Mouse (Mus musculus): ENCODE results near the gene Gm20388. TPM values are rescaled to one million over a fixed set of nuclear protein-coding genes. Genes with fewer than 3 reads are reported as not detected.
A peak's percentile ranks its signal among the peaks of the same experiment; 100 is the strongest.

Gene Gm20388
- polyA plus RNA-seq, 1 experiment = 18.7 TPM

GRCm38 (mm10) chr8:123499556-123499955 is 3588.9 kb downstream of the Gm20388 start:
- no peak for TF ChIP-seq CTCF (IDR thresholded peaks at IDR 0.05; ENCODE audit: borderline replicate concordance, insufficient read depth, low read depth, low read length)
- no peak for TF ChIP-seq POLR2A (IDR thresholded peaks at IDR 0.05; ENCODE audit: borderline replicate concordance, insufficient read depth, low read length)
- Histone ChIP-seq H3K4me1 (ENCODE audit: control insufficient read depth, insufficient read depth, low read length) (peaks cover 15% of the 10 kb centered on the region), H3K4me3 (replicated peaks; ENCODE audit: insufficient read depth, low read depth, low read length) (no peak overlapping the region), H3K27me3 (ENCODE audit: control insufficient read depth, insufficient read depth, low read length) (no peaks in the 10 kb centered on the region), H3K27ac (ENCODE audit: insufficient read depth, low read length) (no peak overlapping the region)
- 21% methylated on average over 11 of the region's 11 CpGs for WGBS
- DNase-seq = peak in 1 of 2 experiments; percentile 42

- H3K27me3 ChIP-seq (ENCODE audit: control insufficient read depth, insufficient read depth, low read length) = no peaks in the 10 kb centered on the region
- TF ChIP-seq CTCF (IDR thresholded peaks at IDR 0.05; ENCODE audit: borderline replicate concordance, insufficient read depth, low read depth, low read length) = no peak
- no peak for TF ChIP-seq POLR2A (IDR thresholded peaks at IDR 0.05; ENCODE audit: borderline replicate concordance, insufficient read depth, low read length)
Observed at GRCm38 (mm10) chr8:123502192-123502591, 3591.6 kb downstream of the Gm20388 start.

DNA sequence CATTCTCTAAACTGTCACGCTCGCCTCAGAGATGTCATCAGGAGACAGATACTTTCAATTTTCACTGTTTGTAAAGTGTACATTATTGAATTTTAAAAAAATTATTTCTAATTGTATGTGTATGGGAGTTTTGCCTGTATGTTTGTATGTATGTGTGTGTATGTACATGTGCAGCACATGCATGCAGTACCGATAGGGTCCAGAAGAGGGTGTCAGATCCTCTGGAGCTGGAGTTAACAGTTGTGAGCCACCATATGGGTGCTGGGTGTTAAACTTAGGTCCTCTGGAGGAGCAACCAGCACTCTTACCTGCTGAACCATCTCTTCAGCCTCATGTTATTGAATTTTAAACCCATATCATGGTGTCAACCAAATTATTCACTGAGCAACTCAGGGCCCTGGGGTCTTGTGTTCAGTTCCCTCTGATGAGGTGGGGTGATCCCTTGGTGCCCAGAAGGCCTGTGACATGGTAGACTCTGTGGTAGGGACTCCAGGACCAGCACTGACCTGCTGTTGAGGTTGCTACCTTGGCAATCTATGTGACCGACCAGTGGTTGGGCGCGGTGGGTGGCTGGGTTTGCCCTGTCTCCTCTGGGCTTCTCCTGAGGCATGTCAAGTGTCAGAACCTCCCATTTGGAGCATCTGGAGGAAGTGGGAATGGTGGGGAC is 3593.3 kb downstream of the Gm20388 start:
- WGBS = 96% methylated on average over 6 of the region's 6 CpGs
- no peaks in the 10 kb centered on the region for H3K27me3 ChIP-seq (ENCODE audit: control insufficient read depth, insufficient read depth, low read length)
- peak; percentile 13; the same call in 1 of the 2 replicates for TF ChIP-seq CTCF (IDR thresholded peaks at IDR 0.05; ENCODE audit: borderline replicate concordance, insufficient read depth, low read depth, low read length)
- no peak for TF ChIP-seq POLR2A (IDR thresholded peaks at IDR 0.05; ENCODE audit: borderline replicate concordance, insufficient read depth, low read length)
- DNase-seq = no peak
- no peak overlapping the region for H3K4me3 ChIP-seq (replicated peaks; ENCODE audit: insufficient read depth, low read depth, low read length)
- H3K27ac ChIP-seq (ENCODE audit: insufficient read depth, low read length) = no peak overlapping the region
- peaks cover 13% of the 10 kb centered on the region for H3K4me1 ChIP-seq (ENCODE audit: control insufficient read depth, insufficient read depth, low read length)

More at GRCm38 (mm10) chr8:123502192-123502591, 3591.6 kb downstream of the Gm20388 start:
- H3K4me3 ChIP-seq (replicated peaks; ENCODE audit: insufficient read depth, low read depth, low read length) = no peak overlapping the region
- peaks cover 15% of the 10 kb centered on the region for H3K4me1 ChIP-seq (ENCODE audit: control insufficient read depth, insufficient read depth, low read length)
- DNase-seq = no peak
- no peak overlapping the region for H3K27ac ChIP-seq (ENCODE audit: insufficient read depth, low read length)
- WGBS = 81% methylated on average over 5 of the region's 5 CpGs

- Histone ChIP-seq H3K27ac (ENCODE audit: insufficient read depth, low read length) (no peak overlapping the region), H3K4me3 (replicated peaks; ENCODE audit: insufficient read depth, low read depth, low read length) (no peak overlapping the region), H3K27me3 (ENCODE audit: control insufficient read depth, insufficient read depth, low read length) (no peaks in the 10 kb centered on the region), H3K4me1 (ENCODE audit: control insufficient read depth, insufficient read depth, low read length) (peaks cover 5% of the 10 kb centered on the region)
- TF ChIP-seq CTCF (IDR thresholded peaks at IDR 0.05; ENCODE audit: borderline replicate concordance, insufficient read depth, low read depth, low read length) (no peak), POLR2A (IDR thresholded peaks at IDR 0.05; ENCODE audit: borderline replicate concordance, insufficient read depth, low read length) (no peak)
- DNase-seq = no peak
- WGBS = 87% methylated on average over 9 of the region's 9 CpGs
Observed at GRCm38 (mm10) chr8:123504591-123505195, 3594.1 kb downstream of the Gm20388 start.

- H3K27ac ChIP-seq (ENCODE audit: insufficient read depth, low read length) = no peak overlapping the region
Observed at GRCm38 (mm10) chr8:123505267-123505666, 3594.6 kb downstream of the Gm20388 start.

DNA sequence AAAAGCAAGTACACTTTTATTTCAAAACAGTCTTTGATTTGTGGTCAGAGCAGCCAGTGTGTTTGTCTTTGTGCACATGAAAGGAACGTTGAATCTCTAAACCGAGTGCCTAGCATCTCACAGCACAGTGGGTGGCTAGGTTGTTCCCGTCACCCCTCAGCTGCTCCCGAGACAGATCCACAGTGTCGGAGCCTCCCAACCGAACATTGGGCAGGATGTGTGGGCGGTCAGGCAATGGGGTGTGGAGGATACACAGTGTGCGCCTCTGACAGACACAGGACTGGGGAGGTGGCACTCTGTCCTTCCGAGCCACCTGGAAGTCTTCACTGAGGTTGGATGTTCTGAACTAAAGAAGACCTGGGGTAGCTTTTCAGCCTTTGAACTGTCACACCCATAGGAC is 3595.1 kb downstream of the Gm20388 start:
- Histone ChIP-seq H3K4me3 (replicated peaks; ENCODE audit: insufficient read depth, low read depth, low read length) (no peak overlapping the region), H3K27ac (ENCODE audit: insufficient read depth, low read length) (no peak overlapping the region), H3K27me3 (ENCODE audit: control insufficient read depth, insufficient read depth, low read length) (no peaks in the 10 kb centered on the region), H3K4me1 (ENCODE audit: control insufficient read depth, insufficient read depth, low read length) (no peaks in the 10 kb centered on the region)
- TF ChIP-seq POLR2A (IDR thresholded peaks at IDR 0.05; ENCODE audit: borderline replicate concordance, insufficient read depth, low read length) (no peak), CTCF (IDR thresholded peaks at IDR 0.05; ENCODE audit: borderline replicate concordance, insufficient read depth, low read depth, low read length) (no peak)
- no peak for DNase-seq
- WGBS = 70% methylated on average over 9 of the region's 9 CpGs

More at GRCm38 (mm10) chr8:123505267-123505666, 3594.6 kb downstream of the Gm20388 start:
- no peaks in the 10 kb centered on the region for H3K27me3 ChIP-seq (ENCODE audit: control insufficient read depth, insufficient read depth, low read length)
- TF ChIP-seq POLR2A (IDR thresholded peaks at IDR 0.05; ENCODE audit: borderline replicate concordance, insufficient read depth, low read length) (no peak), CTCF (IDR thresholded peaks at IDR 0.05; ENCODE audit: borderline replicate concordance, insufficient read depth, low read depth, low read length) (no peak)
- 52% methylated on average over 4 of the region's 4 CpGs for WGBS
- no peaks in the 10 kb centered on the region; the same call in 1 of the 2 replicates for H3K4me1 ChIP-seq (ENCODE audit: control insufficient read depth, insufficient read depth, low read length)
- no peak overlapping the region for H3K4me3 ChIP-seq (replicated peaks; ENCODE audit: insufficient read depth, low read depth, low read length)
- DNase-seq = no peak

DNA sequence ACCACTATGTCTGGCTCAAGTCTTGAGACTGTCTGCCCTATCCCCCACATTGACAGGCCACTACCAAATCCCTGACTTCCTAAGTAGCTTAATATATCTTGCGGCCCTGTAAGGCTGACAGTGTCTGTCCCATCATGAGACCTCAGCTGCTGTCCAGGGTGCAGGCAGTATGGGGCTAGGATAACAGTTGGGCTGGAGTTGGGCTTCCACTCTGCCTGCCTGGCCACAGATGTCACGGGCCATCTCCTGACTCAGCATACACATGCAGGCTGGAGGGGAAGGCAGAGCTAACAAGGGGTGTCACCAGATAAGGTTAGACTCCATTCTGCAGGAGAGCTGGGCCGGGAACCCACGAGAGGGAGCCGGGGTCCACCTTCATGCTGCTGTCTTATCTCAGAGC is 3596.5 kb downstream of the Gm20388 start:
- no peaks in the 10 kb centered on the region for H3K4me1 ChIP-seq (ENCODE audit: control insufficient read depth, insufficient read depth, low read length)
- DNase-seq = no peak
- H3K27ac ChIP-seq (ENCODE audit: insufficient read depth, low read length) = no peak overlapping the region
- H3K4me3 ChIP-seq (replicated peaks; ENCODE audit: insufficient read depth, low read depth, low read length) = no peak overlapping the region
- WGBS = 93% methylated on average over 5 of the region's 5 CpGs
- H3K27me3 ChIP-seq (ENCODE audit: control insufficient read depth, insufficient read depth, low read length) = no peaks in the 10 kb centered on the region
- TF ChIP-seq POLR2A (IDR thresholded peaks at IDR 0.05; ENCODE audit: borderline replicate concordance, insufficient read depth, low read length) = no peak
- no peak for TF ChIP-seq CTCF (IDR thresholded peaks at IDR 0.05; ENCODE audit: borderline replicate concordance, insufficient read depth, low read depth, low read length)

GRCm38 (mm10) chr8:123510819-123511218 is 3600.2 kb downstream of the Gm20388 start:
- WGBS = 65% methylated on average over 5 of the region's 5 CpGs
- no peak for DNase-seq
- H3K27ac ChIP-seq (ENCODE audit: insufficient read depth, low read length) = no peak overlapping the region
- TF ChIP-seq POLR2A (IDR thresholded peaks at IDR 0.05; ENCODE audit: borderline replicate concordance, insufficient read depth, low read length) (no peak), CTCF (IDR thresholded peaks at IDR 0.05; ENCODE audit: borderline replicate concordance, insufficient read depth, low read depth, low read length) (no peak)
- H3K27me3 ChIP-seq (ENCODE audit: control insufficient read depth, insufficient read depth, low read length) = no peaks in the 10 kb centered on the region
- no peaks in the 10 kb centered on the region for H3K4me1 ChIP-seq (ENCODE audit: control insufficient read depth, insufficient read depth, low read length)
- no peak overlapping the region for H3K4me3 ChIP-seq (replicated peaks; ENCODE audit: insufficient read depth, low read depth, low read length)
